Mouse (Mus musculus) myocyte (in vitro differentiated cells): ENCODE data around the gene Ccn6. TPM values are rescaled to one million over a fixed set of nuclear protein-coding genes. Genes with fewer than 3 reads are reported as not detected.

Source experiments
- H3K27me3 ChIP-seq: one replicate; pipeline ENCODE4 v1.6.1; 2011; ENCODE audit not compliant: control insufficient read depth, insufficient read depth, insufficient read length
- H3K36me3 ChIP-seq: one replicate; pipeline ENCODE4 v1.6.1; 2011; ENCODE audit not compliant: control insufficient read depth, insufficient read depth
- H3K4me2 ChIP-seq: one replicate; pipeline ENCODE4 v1.6.1; 2011; ENCODE audit warnings: low read depth, control low read depth
- H3K4me3 ChIP-seq: one replicate; pipeline ENCODE4 v1.5.1; 2011; ENCODE audit warnings: mild to moderate bottlenecking, control low read depth, moderate library complexity
- H3K79me2 ChIP-seq: one replicate; pipeline ENCODE4 v1.6.1; 2011; ENCODE audit not compliant: control insufficient read depth, insufficient read depth
- H3ac ChIP-seq: one replicate; pipeline ENCODE4 v1.6.1; 2011; ENCODE audit not compliant: control insufficient read depth, insufficient read length
- CEBPB ChIP-seq: IDR thresholded peaks from 2 replicates; pipeline ENCODE4 v1.6.1; 2011; ENCODE audit warnings: mild to moderate bottlenecking, moderate library complexity; ENCODE audit not compliant: poor library complexity, insufficient read depth, severe bottlenecking
- E2F4 ChIP-seq: IDR thresholded peaks from one replicate; pipeline ENCODE4 v1.6.1; 2011; ENCODE audit warnings: mild to moderate bottlenecking, control low read depth, moderate library complexity; ENCODE audit not compliant: insufficient read depth
- MAX ChIP-seq: IDR thresholded peaks from one replicate; pipeline ENCODE4 v1.6.1; 2011; ENCODE audit warnings: low read depth, mild to moderate bottlenecking, control low read depth
- MYOD1 ChIP-seq, 3 experiments: IDR thresholded peaks; one replicate each; pipeline ENCODE4 v1.6.1; 2011; ENCODE audit warnings: control low read depth in 2 of 3, low read depth in 2 of 3, mild to moderate bottlenecking in 2 of 3, moderate library complexity in 1 of 3; ENCODE audit not compliant: insufficient read length in 2 of 3, control insufficient read depth in 1 of 3
- MYOG ChIP-seq, 3 experiments: IDR thresholded peaks; one replicate each; pipeline ENCODE4 v1.6.1; 2011; ENCODE audit warnings: control low read depth in 2 of 3, low read depth in 2 of 3, mild to moderate bottlenecking in 2 of 3; ENCODE audit not compliant: insufficient read length in 2 of 3, control insufficient read depth in 1 of 3, insufficient read depth in 1 of 3
- POLR2A ChIP-seq: IDR thresholded peaks from one replicate; pipeline ENCODE4 v1.6.1; 2011; ENCODE audit warnings: low read depth, mild to moderate bottlenecking, control low read depth, moderate library complexity; ENCODE audit not compliant: insufficient read length
- POLR2AphosphoS2 ChIP-seq: IDR thresholded peaks from one replicate; pipeline ENCODE4 v1.6.1; 2011; ENCODE audit warnings: low read depth, control low read depth; ENCODE audit not compliant: insufficient read length
- REST ChIP-seq: IDR thresholded peaks from one replicate; pipeline ENCODE4 v1.6.1; 2011; ENCODE audit warnings: mild to moderate bottlenecking, control low read depth, moderate library complexity; ENCODE audit not compliant: insufficient read depth, insufficient read length
- SRF ChIP-seq: IDR thresholded peaks from one replicate; pipeline ENCODE4 v1.6.1; 2011; ENCODE audit warnings: low read depth; ENCODE audit not compliant: control insufficient read depth, insufficient read length
- TCF12 ChIP-seq: IDR thresholded peaks from one replicate; pipeline ENCODE4 v1.6.1; 2011; ENCODE audit warnings: mild to moderate bottlenecking, control low read depth; ENCODE audit not compliant: poor library complexity, insufficient read depth, severe bottlenecking
- TCF3 ChIP-seq: IDR thresholded peaks from one replicate; pipeline ENCODE4 v1.6.1; 2011; ENCODE audit warnings: low read depth, control low read depth; ENCODE audit not compliant: insufficient read length
- USF1 ChIP-seq: IDR thresholded peaks from one replicate; pipeline ENCODE4 v1.6.1; 2011; ENCODE audit warnings: low read depth, mild to moderate bottlenecking, control low read depth, moderate library complexity
- polyA plus RNA-seq: library from polyadenylated mRNA; unstranded; fragments of >200 nt; fragmentation: generic; extraction: Trizol; gene quantifications from one replicate; pipeline ENCODE4 v1.2.1, GENCODE M21; 2012; ENCODE audit warnings: missing spikeins

Ccn6 gene
- polyA plus RNA-seq, 1 experiment, result not detected

- Histone ChIP-seq H3K27me3 (no peaks in the 10 kb centered on the region), H3K79me2 (no peaks in the 10 kb centered on the region), H3K36me3 (peaks cover 34% of the 10 kb centered on the region), H3K4me3 (no peak overlapping the region), H3K4me2 (no peak overlapping the region), H3ac (no peak overlapping the region)
- TF ChIP-seq MYOD1 (IDR thresholded peaks at IDR 0.05; ENCODE audit: control insufficient read depth in 1 of 3, insufficient read length in 2 of 3, low read depth in 2 of 3) (no peak), TCF12 (no peak), USF1 (no peak), SRF (no peak), E2F4 (no peak), POLR2A (no peak), MYOG (IDR thresholded peaks at IDR 0.05; ENCODE audit: control insufficient read depth in 1 of 3, insufficient read depth in 1 of 3, insufficient read length in 2 of 3, low read depth in 2 of 3) (no peak), MAX (no peak), TCF3 (no peak), CEBPB (no peak), POLR2AphosphoS2 (no peak), REST (no peak)
Measured at GRCm38 (mm10) chr10:39141401-39141800, 22.2 kb downstream of the Ccn6 start.

DNA sequence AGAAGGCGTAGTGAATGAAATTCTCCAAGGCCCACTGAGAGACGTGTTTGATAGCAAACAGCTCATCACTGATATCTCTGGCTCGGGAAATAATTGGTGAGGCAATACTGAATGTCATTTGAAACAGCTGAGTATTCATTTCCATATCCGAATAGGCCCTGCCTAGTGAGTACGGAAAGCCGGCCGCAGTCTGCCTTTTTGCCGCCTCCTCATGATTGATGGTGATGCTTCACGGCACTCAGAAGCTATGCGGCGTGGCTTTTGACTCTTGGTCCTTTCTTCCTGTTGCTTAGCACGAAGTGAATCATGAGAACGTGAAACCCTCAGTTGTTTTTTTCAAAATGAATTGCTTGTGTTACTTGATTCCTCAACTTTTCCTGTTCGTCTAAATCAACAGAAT, 22.8 kb downstream of the Ccn6 start:
- Histone ChIP-seq H3K4me2 (no peak overlapping the region), H3K4me3 (no peak overlapping the region), H3ac (no peak overlapping the region), H3K36me3 (peaks cover 34% of the 10 kb centered on the region), H3K27me3 (no peaks in the 10 kb centered on the region), H3K79me2 (no peaks in the 10 kb centered on the region)
- no peak for TF ChIP-seq POLR2AphosphoS2
- no peak for TF ChIP-seq USF1
- no peak for TF ChIP-seq MYOG (IDR thresholded peaks at IDR 0.05; ENCODE audit: control insufficient read depth in 1 of 3, insufficient read depth in 1 of 3, insufficient read length in 2 of 3, low read depth in 2 of 3)
- no peak for TF ChIP-seq E2F4
- no peak for TF ChIP-seq MYOD1 (IDR thresholded peaks at IDR 0.05; ENCODE audit: control insufficient read depth in 1 of 3, insufficient read length in 2 of 3, low read depth in 2 of 3)
- no peak for TF ChIP-seq TCF3
- no peak for TF ChIP-seq CEBPB
- TF ChIP-seq REST, result no peak
- TF ChIP-seq MAX, result no peak
- no peak for TF ChIP-seq POLR2A
- no peak for TF ChIP-seq TCF12
- TF ChIP-seq SRF, result no peak

GRCm38 (mm10) chr10:39138761-39139160, 24.8 kb downstream of the Ccn6 start:
- H3K79me2 ChIP-seq, result peaks cover 8% of the 10 kb centered on the region
- H3K4me3 ChIP-seq, result no peak overlapping the region
- TF ChIP-seq POLR2AphosphoS2 (no peak), POLR2A (no peak), SRF (no peak), REST (no peak), MYOG (IDR thresholded peaks at IDR 0.05; ENCODE audit: control insufficient read depth in 1 of 3, insufficient read depth in 1 of 3, insufficient read length in 2 of 3, low read depth in 2 of 3) (no peak), MAX (no peak), TCF12 (no peak), MYOD1 (IDR thresholded peaks at IDR 0.05; ENCODE audit: control insufficient read depth in 1 of 3, insufficient read length in 2 of 3, low read depth in 2 of 3) (no peak), TCF3 (no peak), CEBPB (no peak), E2F4 (no peak), USF1 (no peak)
- H3K27me3 ChIP-seq, result no peaks in the 10 kb centered on the region
- H3K36me3 ChIP-seq, result peaks cover 24% of the 10 kb centered on the region
- no peak overlapping the region for H3ac ChIP-seq
- no peak overlapping the region for H3K4me2 ChIP-seq

DNA sequence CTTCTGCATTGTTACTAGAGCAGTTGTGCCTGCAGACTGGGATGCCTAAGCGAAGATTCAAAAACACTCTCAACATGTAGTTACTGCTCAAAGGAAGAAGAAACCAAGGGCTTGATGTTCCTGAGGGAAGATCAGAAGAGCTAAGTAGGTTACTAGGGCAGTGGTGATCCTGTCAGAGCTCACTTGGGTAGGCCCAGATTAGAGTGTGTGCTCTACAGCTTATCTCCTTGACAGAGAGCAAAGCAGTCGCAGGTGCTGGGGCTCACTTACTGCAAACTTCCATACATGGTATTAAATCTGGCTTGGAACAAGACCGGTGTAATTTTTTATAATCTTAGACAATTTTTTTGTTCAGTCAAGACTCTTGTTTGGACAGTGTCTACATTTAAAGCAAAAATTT, 25.8 kb downstream of the Ccn6 start:
- Histone ChIP-seq H3K4me3 (no peak overlapping the region), H3K36me3 (peaks cover 18% of the 10 kb centered on the region), H3K4me2 (no peak overlapping the region), H3ac (no peak overlapping the region), H3K79me2 (peaks cover 8% of the 10 kb centered on the region), H3K27me3 (no peaks in the 10 kb centered on the region)
- no peak for TF ChIP-seq USF1
- TF ChIP-seq TCF3, result no peak
- TF ChIP-seq CEBPB, result no peak
- TF ChIP-seq REST, result no peak
- no peak for TF ChIP-seq TCF12
- no peak for TF ChIP-seq POLR2A
- TF ChIP-seq E2F4, result no peak
- TF ChIP-seq MYOD1 (IDR thresholded peaks at IDR 0.05; ENCODE audit: control insufficient read depth in 1 of 3, insufficient read length in 2 of 3, low read depth in 2 of 3), result no peak
- no peak for TF ChIP-seq MAX
- no peak for TF ChIP-seq MYOG (IDR thresholded peaks at IDR 0.05; ENCODE audit: control insufficient read depth in 1 of 3, insufficient read depth in 1 of 3, insufficient read length in 2 of 3, low read depth in 2 of 3)
